Mouse (Mus musculus): ENCODE measurements around the gene Edc3. TPM values are rescaled to one million over a fixed set of nuclear protein-coding genes. Genes with fewer than 3 reads are reported as not detected.
A peak's percentile ranks its signal among the peaks of the same experiment; 100 is the strongest.

The Edc3 gene
- total RNA-seq (2022): 1 to 10 TPM; 4.8 to 6.7 (median 6.3) TPM

DNA sequence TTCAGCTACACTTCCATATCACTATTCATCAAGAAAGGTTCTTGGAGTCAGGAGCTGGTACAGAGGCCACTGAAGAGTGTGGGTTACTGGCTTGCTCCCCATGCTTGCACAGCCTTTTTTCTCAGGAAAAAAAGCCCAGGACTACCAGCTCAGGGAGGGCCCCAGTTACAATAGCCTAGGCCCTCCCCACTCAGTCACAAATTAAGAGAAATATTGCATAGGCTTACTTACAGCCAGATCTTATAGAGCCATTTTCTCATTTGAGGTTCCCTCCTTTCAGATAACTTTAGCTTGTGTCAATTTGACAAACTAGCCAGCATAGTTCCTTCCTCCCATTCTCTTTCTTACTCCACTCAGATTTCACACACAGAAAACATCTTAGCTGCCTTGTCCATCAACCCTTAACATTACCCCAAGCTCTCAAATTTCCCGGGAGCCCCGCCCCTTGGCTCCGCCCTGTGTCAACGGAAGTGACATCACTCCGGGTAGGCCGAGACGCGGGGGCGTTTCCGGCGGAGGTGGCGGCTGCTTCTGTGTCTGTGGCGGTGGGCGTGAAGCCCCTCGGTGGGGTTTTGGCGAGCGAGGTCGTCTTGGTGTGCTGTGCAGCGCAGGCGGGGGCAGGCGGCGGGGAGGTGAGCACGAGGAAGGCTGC is at the start of gene Edc3:
Edc3 (plus strand) TSS at position 473 of the 652 bp plus-strand sequence.
- DNase-seq (ENCODE audit: low spot score in 2 of 2): peak; percentile 80

- no peak for DNase-seq (ENCODE audit: low spot score in 2 of 2)
Observed at GRCm38 (mm10) chr9:57658970-57659369, 49.4 kb upstream of the Edc3 start.

GRCm38 (mm10) chr9:57659774-57660173 is 48.6 kb upstream of the Edc3 start:
- DNase-seq (ENCODE audit: low spot score in 2 of 2): peak; percentile 49 to 68

GRCm38 (mm10) chr9:57660501-57660900 is 47.8 kb upstream of the Edc3 start:
- no peak for DNase-seq (ENCODE audit: low spot score in 2 of 2)

DNA sequence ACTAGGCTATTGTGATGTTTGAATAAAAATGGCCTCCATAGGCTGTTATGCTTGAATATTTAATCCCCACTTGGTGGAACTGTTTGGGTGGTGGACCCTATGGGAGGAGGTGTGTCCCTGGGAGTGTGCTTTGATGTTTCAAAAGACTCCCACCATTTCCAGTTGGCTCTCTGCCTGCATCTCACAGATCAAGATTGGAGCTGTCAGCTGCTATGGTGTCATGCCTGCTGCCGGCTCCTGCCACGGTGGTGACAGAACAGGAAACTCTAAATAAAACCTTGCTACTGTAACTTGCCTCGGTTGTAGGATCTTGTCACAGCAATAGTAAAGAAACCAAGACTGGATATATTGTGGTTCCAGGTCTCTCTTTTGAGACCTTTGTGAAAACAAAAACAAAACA is 46.8 kb upstream of the Edc3 start:
- DNase-seq (ENCODE audit: low spot score in 2 of 2): no peak

DNA sequence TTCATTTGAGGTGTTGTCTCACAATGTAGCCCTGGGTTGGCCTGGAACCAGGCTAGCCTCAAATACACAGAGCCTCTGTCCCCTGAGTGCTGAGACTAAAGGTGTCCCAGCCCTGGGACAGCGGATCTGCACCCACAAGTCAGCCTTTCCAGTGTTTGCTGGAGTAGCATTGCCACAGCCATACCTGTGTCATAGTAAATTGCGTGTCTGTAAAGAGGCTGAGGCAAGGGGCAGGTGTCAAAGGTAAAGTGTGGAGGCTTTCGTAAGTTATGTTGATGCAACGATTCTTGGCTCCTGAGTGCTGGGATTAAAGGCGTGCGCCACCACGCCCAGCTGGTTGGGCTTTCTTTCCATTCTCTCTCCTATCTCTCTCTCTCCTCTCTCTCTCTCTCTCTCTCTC is 43.7 kb upstream of the Edc3 start:
- DNase-seq (ENCODE audit: low spot score in 2 of 2): no peak

DNA sequence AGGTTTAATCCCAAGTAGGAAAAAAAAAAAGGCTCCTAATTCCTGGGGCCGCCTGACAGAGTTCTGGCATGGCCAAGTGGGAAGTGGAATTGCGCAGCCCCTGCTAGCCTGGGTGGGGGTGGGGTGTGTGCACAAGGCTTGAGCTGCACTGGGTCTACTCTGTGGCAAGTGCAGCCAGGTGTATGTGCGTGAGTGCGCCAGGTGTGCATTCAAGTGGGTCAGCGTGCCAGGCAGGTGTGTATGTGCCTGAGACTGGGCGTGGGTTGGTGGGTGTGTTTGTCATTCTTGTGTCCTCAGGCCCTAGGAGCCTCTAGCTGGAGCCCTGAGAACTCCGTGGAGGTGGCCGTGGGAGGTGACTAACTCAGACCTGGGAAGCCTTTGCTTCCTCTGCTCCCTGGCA is 41.8 kb upstream of the Edc3 start:
- no peak for DNase-seq (ENCODE audit: low spot score in 2 of 2)

DNA sequence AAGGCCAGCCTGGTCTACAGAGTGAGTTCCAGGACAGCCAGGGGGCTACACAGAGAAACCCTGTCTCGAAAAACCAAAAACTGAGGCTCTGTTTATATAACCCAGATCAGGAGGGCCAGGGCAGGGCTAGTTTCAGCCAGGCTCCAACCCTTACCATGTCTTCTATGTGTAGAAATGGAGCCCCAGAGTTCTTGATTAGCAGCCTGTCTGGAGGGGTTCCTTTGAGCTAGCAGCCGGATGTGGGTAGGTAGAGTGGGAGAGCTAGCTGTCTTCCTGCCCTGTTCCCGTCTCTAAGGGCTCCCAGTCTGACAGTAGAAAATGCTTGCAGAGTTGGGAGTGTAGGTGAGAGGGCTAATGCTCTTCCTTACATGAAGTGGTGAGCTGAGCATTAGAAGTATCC is 41.2 kb upstream of the Edc3 start:
- DNase-seq (ENCODE audit: low spot score in 2 of 2): no peak

DNA sequence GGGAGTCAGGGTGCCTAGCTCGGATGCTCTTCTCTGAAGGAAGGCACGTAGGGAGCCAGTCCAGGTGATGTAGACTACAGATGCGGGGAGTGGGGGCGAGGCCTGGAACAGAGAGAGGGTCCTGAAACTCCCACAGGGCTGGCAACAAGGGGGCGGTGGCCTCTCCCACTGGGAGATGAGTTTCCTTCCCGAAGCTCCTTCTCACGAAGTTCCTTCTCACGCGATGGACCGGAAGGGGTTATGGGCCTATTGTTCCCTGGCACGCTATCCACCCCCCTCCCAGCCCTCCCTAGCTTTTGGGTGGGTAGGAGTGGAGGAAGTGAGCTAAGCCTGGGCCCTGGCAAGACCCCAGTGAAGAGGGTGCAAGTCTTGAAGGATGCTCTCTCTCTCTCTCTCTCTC is 40.5 kb upstream of the Edc3 start:
- no peak for DNase-seq (ENCODE audit: low spot score in 2 of 2)

DNA sequence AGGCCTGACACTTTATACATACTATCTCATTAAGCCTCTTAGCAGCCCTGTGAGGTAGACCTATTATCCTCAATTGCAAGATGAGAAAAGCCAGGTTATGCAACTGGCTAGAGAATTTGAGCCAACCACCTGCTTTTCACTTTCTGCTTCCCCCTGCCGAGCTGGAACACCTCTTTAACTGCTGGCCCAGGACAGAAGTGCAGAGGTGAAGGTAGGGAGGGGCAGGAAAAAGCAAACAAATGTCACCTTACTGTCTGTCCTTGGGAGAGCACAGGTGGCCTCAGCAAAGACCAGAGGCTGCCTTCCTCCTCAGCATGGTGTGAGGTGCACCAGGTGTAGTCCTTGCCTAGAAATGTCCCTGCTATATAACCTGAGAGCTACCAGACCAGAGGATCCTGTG is 40.1 kb upstream of the Edc3 start:
- DNase-seq (ENCODE audit: low spot score in 2 of 2): no peak

- no peak for DNase-seq (ENCODE audit: low spot score in 2 of 2)
Observed at GRCm38 (mm10) chr9:57669566-57669965, 38.8 kb upstream of the Edc3 start.

DNA sequence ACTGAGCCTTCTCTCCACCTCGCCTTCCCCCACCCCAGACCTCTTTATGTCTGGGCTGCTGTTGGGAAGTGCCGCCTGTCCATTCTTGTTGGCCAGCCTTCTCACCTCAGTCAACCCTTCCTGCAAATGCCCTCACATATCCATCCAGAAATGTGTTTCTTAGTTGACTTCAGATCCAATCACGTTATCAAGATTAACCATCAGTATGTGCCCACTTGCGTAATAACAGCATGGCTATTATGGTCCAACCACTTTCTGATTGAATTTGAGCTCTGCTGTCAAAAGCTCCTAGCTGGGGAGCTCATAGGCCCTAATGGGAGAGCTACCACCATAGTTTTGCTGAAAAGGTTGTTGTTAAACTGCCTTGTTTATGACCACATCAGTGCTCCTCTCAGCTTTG is 37.3 kb upstream of the Edc3 start:
- DNase-seq (ENCODE audit: low spot score in 2 of 2): no peak

DNA sequence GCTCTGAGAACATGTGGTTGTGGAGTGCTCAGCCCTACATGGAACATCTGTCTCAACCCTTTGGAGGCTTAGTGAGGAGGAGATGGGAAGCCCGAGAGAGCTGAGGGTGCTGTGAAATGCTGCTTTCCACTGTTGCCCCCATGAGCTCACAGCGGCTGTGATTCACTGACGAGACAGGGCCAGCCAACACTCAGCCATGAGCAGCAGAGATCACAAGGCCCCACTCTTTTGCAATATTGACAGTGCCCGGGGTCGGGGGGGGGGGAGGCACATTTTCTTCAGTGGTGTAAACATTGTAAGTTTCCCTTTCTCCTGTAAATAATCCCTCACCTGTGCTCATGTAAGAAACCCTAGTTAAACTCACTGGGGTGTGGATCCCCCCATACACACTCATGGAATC is 36.8 kb upstream of the Edc3 start:
- DNase-seq (ENCODE audit: low spot score in 2 of 2): no peak

- DNase-seq (ENCODE audit: low spot score in 2 of 2): no peak
Observed at GRCm38 (mm10) chr9:57681411-57681810, 26.9 kb upstream of the Edc3 start.

- DNase-seq (ENCODE audit: low spot score in 2 of 2): no peak
Observed at GRCm38 (mm10) chr9:57683520-57683919, 24.8 kb upstream of the Edc3 start, which contains the start of gene Cyp1a2. Gene Cyp1a2, minus strand, starts transcription at chr9:57683703.

DNA sequence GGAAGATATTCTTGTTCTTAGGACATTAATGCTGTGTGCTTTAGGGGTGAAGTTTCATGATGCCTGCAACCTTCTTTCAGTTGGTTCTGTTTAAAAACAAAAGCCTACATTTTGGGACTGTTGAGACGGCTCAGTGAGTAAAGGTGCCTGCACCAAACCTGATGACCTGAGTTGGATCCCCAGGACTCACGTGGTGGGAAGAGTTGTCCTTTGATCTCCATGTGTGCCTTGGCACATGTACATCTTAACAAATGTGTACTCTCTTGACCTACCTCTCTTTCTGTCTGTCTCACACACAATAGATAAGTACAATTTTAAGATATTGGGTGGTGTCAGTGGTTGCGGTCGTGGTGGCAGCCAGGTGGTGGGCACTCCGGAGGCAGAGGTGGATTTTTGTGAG is 22.3 kb upstream of the Edc3 start:
- DNase-seq (ENCODE audit: low spot score in 2 of 2): no peak

DNA sequence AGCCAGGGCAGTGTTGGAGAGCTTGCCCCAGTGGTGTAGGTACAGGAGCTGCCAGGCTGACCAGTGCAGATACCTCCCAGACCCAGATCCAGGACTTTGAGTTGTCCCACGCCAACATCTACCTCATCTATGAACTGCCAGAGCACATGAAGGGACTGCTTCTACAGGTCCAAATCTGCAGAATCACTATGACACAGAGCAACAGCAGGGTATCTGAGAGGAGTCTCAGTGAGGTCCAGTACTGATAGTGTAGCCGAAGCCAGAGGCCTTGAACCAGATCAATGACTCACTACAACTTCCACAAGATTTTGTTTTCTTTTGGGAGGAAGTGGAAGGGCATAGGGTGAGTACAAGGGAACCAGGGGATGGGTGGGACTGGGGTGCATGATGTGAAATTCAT is 20.6 kb upstream of the Edc3 start, which contains the start of gene Cyp1a1:
Cyp1a1 (plus strand) TSS at position 178 of the 400 bp plus-strand sequence.
- DNase-seq (ENCODE audit: low spot score in 2 of 2): no peak

GRCm38 (mm10) chr9:57688158-57688557 is 20.2 kb upstream of the Edc3 start:
- no peak for DNase-seq (ENCODE audit: low spot score in 2 of 2)

DNA sequence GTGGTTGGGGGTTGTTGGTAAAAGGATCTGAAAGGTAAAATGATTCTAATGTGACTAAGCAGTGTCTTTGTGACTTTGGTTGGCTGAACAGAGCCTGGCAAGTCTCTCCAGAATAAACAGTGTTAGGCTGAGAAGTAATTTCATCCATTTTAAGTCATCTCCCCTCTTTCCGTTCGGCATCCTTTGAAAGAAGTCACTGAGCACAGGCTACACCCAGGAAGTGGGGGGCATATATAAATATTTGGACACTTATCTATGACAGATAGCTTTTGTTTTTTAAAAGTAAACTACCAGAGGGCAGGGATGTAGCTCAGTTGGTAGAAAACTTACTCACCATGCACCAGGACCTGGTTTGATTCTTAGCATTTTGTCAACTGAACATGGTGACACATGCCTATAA is 19.7 kb upstream of the Edc3 start:
- no peak for DNase-seq (ENCODE audit: low spot score in 2 of 2)

DNA sequence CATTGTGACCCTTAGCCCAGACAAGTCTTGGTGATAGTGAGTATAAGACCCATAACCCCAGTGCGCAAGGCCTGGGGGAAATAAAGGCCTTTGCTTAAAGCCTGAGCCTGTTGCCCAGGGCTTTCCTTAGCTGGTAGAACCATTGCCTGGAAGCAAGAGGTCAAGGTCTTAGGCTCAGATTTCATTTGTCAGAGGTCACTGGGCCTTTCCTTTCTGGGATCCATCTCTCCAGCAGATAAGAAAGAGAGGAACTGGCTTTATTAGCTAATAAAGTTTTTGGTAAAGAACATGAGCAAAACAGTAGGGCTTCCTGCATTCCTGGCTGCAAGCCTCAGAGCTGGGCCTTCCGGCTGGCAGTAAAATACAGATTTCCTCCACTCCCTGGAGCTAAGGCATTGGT is 14.2 kb upstream of the Edc3 start:
- no peak for DNase-seq (ENCODE audit: low spot score in 2 of 2)

DNA sequence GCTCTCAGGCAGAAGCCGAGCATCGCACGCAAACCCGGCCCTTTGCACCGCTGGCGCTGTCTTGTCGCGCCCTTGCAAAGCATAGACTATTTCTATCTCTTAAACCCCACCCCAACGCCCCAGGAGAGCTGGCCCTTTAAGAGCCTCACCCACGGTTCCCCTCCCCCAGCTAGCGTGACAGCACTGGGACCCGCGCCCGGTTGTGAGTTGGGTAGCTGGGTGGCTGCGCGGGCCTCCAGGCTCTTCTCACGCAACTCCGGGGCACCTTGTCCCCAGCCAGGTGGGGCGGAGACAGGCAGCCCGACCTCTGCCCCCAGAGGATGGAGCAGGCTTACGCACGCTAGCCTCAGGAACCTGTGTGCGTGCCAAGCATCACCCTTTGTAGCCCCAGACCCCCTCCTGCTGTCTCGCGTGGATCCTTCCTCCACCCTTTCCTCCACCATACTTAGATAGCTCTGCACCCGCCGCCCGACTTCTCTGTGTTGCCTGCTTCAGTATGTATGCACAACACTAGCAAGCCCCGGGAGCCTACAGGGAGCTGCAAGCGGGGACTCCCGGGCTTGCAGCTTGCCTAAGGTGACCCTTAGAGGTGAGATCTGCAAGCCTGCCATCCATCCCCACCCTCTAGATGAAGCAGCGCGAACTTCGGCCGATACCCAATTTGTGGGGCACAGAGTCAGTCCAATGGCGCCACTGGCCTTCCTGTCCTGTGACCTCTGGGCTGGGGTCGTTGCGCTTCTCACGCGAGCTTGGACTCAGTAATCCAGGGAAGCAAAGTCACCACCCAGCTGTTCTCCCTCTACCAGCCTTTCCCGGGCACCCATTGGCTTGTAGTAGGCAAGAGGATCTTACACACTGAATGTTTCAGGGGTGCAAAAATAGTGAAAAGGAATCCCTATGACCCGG is 11.7 kb upstream of the Edc3 start:
- peak; percentile 17 to 51 for DNase-seq (ENCODE audit: low spot score in 2 of 2)

GRCm38 (mm10) chr9:57697380-57697779 is 11.0 kb upstream of the Edc3 start:
- no peak for DNase-seq (ENCODE audit: low spot score in 2 of 2)

Data from gastrocnemius, adult 8-10 months (tissue).